Mouse (Mus musculus) kidney, embryonic 15.5 days (tissue): ENCODE data around the gene Pank1. TPM values are rescaled to one million over a fixed set of nuclear protein-coding genes. Genes with fewer than 3 reads are reported as not detected.

ENCODE experiments used
- ATAC-seq: fragments of 200-750 bp; cut with Nextera tagmentation; replicated peaks from 2 replicates; pipeline ENCODE4 v1.8.0; 2017; ENCODE audit warnings: moderate TSS enrichment; ENCODE audit not compliant: low FRiP score
- H3K27ac ChIP-seq: fragments of 300-500 bp; sonication (generic); 2 replicates; pipeline ENCODE4 v1.5.1; 2015; ENCODE audit warnings: mild to moderate bottlenecking, inconsistent platforms
- H3K27me3 ChIP-seq: fragments of 300-500 bp; sonication (generic); 2 replicates; pipeline ENCODE4 v1.6.1; 2015; ENCODE audit warnings: inconsistent platforms
- H3K36me3 ChIP-seq: fragments of 300-500 bp; sonication (generic); 2 replicates; pipeline ENCODE4 v1.6.1; 2015; ENCODE audit warnings: inconsistent platforms
- H3K4me1 ChIP-seq: fragments of 300-500 bp; sonication (generic); 2 replicates; pipeline ENCODE4 v1.6.1; 2015; ENCODE audit warnings: inconsistent platforms
- H3K4me2 ChIP-seq: fragments of 300-500 bp; sonication (generic); 2 replicates; pipeline ENCODE4 v1.6.1; 2015; ENCODE audit warnings: moderate library complexity, mild to moderate bottlenecking, inconsistent platforms
- H3K4me3 ChIP-seq: fragments of 300-500 bp; sonication (generic); replicated peaks from 2 replicates; pipeline ENCODE4 v1.5.1; 2015; ENCODE audit warnings: mild to moderate bottlenecking, inconsistent platforms
- H3K9ac ChIP-seq: fragments of 300-500 bp; sonication (generic); 2 replicates; pipeline ENCODE4 v1.6.1; 2015; ENCODE audit warnings: mild to moderate bottlenecking, inconsistent platforms
- H3K9me3 ChIP-seq: fragments of 300-500 bp; sonication (generic); replicated peaks from 2 replicates; pipeline ENCODE4 v1.6.1; 2016; ENCODE audit warnings: inconsistent platforms
- WGBS: fragments of 180-500 bp; shearing (Covaris S2); methylation state at CpG from one replicate; pipeline ENCODE4 v1.1.7; 2015; ENCODE audit warnings: mixed read lengths; 5-methylcytosine and 5-hydroxymethylcytosine counted together
- polyA plus RNA-seq: library from polyadenylated mRNA; unstranded; fragments of >200 nt; fragmentation: Nextera tagmentation; extraction: Ambion mirVana; gene quantifications from 2 replicates; pipeline ENCODE4 v1.2.1, GENCODE M21; 2015

Pank1 gene
- polyA plus RNA-seq, 1 experiment from 2014 or later, result 7.3 TPM

DNA sequence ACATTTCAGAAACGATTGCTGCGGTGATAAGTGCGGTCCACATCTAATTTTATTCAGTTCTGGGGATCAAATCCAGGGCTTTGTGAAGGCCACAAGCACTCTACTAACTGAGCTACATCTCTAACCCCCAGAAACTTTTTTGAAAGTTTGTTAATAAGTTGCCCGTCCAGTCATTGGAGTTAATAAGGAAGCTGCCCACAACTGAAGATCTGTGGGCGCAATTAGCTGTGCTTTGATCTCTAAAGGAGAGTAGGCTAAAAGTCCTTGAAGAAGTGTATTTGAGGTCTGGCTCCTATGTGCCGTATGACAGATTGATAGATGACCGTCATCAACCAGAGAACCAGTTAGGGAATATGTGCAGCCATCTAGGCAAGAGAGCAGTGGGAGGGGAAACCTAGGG, 22.0 kb upstream of the Pank1 start:
- H3K4me1 ChIP-seq, result no peaks in the 10 kb centered on the region
- no peaks in the 10 kb centered on the region for H3K36me3 ChIP-seq
- no peak overlapping the region for H3K9ac ChIP-seq
- peak; percentile 49; the same call in 1 of the 2 replicates for ATAC-seq
- H3K9me3 ChIP-seq, result no peaks in the 10 kb centered on the region
- no peaks in the 10 kb centered on the region for H3K27me3 ChIP-seq
- 83% methylated on average over 7 of the region's 7 CpGs for WGBS
- H3K4me3 ChIP-seq, result no peak overlapping the region
- no peak overlapping the region for H3K4me2 ChIP-seq
- H3K27ac ChIP-seq, result no peak overlapping the region

DNA sequence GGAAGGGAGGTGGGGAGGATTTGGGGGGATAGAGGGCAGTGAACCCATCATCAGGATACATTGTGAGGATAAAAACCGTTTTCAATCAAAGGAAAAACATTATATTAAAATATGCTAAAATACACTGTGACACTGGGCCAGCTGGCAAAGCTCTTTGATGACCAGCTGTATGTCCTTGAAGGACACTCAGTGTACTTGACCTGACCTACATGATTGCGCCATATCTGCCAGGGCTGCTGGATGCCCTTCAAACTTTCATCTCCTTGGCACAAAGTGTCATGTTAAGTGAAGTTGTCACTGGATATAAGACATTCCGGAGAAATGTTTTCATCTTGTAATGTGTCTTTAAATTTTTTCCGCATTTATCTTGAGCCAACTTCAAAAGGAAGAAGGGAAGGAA, 19.7 kb upstream of the Pank1 start:
- WGBS, result 92% methylated on average over 4 of the region's 4 CpGs

DNA sequence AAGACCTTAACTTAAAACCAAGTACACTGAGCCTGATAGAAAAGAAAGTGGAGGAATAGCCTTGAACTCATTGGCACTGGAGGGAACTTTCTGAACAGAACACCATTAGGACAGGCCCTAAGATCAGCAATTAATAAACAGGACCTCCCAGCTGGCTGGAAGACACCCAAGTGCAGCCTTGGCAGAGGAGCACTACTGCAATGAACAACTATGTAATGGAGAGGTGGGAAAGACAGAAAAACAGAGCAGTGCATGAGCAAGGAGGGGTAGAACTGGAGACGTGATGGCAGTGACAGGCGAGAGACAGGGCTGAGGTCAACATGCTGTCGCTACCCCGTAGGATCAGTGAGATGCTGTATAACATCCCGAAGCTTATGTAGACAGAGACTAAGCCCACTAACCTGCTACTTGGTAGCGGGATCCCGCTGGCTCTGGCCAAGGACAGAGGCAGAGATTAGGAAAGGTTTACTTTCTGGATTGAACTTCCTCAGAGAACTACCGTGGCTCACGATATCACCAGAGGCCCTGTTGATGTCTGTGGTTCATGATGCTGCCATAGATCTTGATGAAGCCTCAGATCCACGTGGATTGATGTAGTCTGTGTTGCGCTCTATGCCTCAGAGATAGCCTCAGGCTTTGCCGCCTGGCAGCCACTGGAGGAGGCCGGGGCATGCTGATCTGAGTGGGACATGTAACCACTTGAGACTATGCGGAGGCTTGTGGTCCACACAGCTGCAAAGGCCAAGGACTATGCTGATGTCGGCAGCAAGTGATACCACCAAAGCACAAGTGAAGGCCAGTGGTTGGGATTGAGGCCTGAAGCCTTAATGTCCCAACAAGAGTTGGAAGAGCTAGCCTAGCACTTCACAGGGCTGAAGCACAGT, 18.1 kb upstream of the Pank1 start:
- Histone ChIP-seq H3K9me3 (no peaks in the 10 kb centered on the region), H3K4me2 (no peak overlapping the region), H3K4me3 (no peak overlapping the region), H3K36me3 (no peaks in the 10 kb centered on the region), H3K27me3 (no peaks in the 10 kb centered on the region), H3K27ac (no peak overlapping the region), H3K9ac (no peak overlapping the region), H3K4me1 (no peaks in the 10 kb centered on the region)
- no peak for ATAC-seq
- WGBS, result 87% methylated on average over 15 of the region's 15 CpGs

More for the DNA sequence above, 19.7 kb upstream of the Pank1 start:
- no peaks in the 10 kb centered on the region for H3K27me3 ChIP-seq
- H3K4me3 ChIP-seq, result no peak overlapping the region
- H3K4me2 ChIP-seq, result no peak overlapping the region
- H3K27ac ChIP-seq, result no peak overlapping the region
- ATAC-seq, result no peak
- no peaks in the 10 kb centered on the region for H3K4me1 ChIP-seq
- H3K9ac ChIP-seq, result no peak overlapping the region
- H3K36me3 ChIP-seq, result no peaks in the 10 kb centered on the region
- no peaks in the 10 kb centered on the region for H3K9me3 ChIP-seq

GRCm38 (mm10) chr19:34895082-34895481, 15.8 kb upstream of the Pank1 start:
- Histone ChIP-seq H3K27me3 (no peaks in the 10 kb centered on the region), H3K9me3 (no peaks in the 10 kb centered on the region), H3K27ac (no peak overlapping the region), H3K4me1 (no peaks in the 10 kb centered on the region), H3K9ac (no peak overlapping the region), H3K4me2 (no peak overlapping the region), H3K4me3 (no peak overlapping the region), H3K36me3 (no peaks in the 10 kb centered on the region)
- ATAC-seq, result no peak
- WGBS, result 78% methylated on average over 4 of the region's 4 CpGs

GRCm38 (mm10) chr19:34891590-34891989, 12.3 kb upstream of the Pank1 start:
- no peak overlapping the region for H3K27ac ChIP-seq
- H3K9me3 ChIP-seq, result no peaks in the 10 kb centered on the region
- no peaks in the 10 kb centered on the region for H3K27me3 ChIP-seq
- no peak overlapping the region for H3K9ac ChIP-seq
- no peaks in the 10 kb centered on the region for H3K36me3 ChIP-seq
- no peak for ATAC-seq
- H3K4me1 ChIP-seq, result no peaks in the 10 kb centered on the region
- H3K4me3 ChIP-seq, result no peak overlapping the region
- 72% methylated on average over 1 of the region's 1 CpGs for WGBS
- no peak overlapping the region for H3K4me2 ChIP-seq

- Histone ChIP-seq H3K36me3 (no peaks in the 10 kb centered on the region), H3K4me1 (no peaks in the 10 kb centered on the region), H3K27ac (no peak overlapping the region), H3K4me3 (no peak overlapping the region), H3K27me3 (no peaks in the 10 kb centered on the region), H3K9ac (no peak overlapping the region), H3K4me2 (no peak overlapping the region), H3K9me3 (no peaks in the 10 kb centered on the region)
- no peak for ATAC-seq
- 69% methylated on average over 3 of the region's 3 CpGs for WGBS
Measured at GRCm38 (mm10) chr19:34890981-34891380, 11.7 kb upstream of the Pank1 start.

GRCm38 (mm10) chr19:34886324-34886723, 7.1 kb upstream of the Pank1 start:
- Histone ChIP-seq H3K36me3 (no peaks in the 10 kb centered on the region), H3K27me3 (no peaks in the 10 kb centered on the region), H3K27ac (no peak overlapping the region), H3K4me3 (no peak overlapping the region), H3K9me3 (no peaks in the 10 kb centered on the region), H3K4me1 (no peaks in the 10 kb centered on the region), H3K4me2 (no peak overlapping the region), H3K9ac (no peak overlapping the region)
- no peak for ATAC-seq
- 77% methylated on average over 4 of the region's 4 CpGs for WGBS

- H3K9me3 ChIP-seq, result no peaks in the 10 kb centered on the region
- peaks cover 9% of the 10 kb centered on the region for H3K4me1 ChIP-seq
- H3K4me3 ChIP-seq, result no peak overlapping the region
- ATAC-seq, result no peak
- H3K27me3 ChIP-seq, result no peaks in the 10 kb centered on the region
- no peak overlapping the region for H3K4me2 ChIP-seq
- 89% methylated on average over 3 of the region's 3 CpGs for WGBS
- H3K9ac ChIP-seq, result no peak overlapping the region
- no peaks in the 10 kb centered on the region for H3K36me3 ChIP-seq
- H3K27ac ChIP-seq, result no peak overlapping the region
Measured at GRCm38 (mm10) chr19:34883526-34884224, 4.4 kb upstream of the Pank1 start.

- H3K27ac ChIP-seq, result no peak overlapping the region
- no peaks in the 10 kb centered on the region for H3K36me3 ChIP-seq
- H3K9ac ChIP-seq, result no peak overlapping the region
- WGBS, result 82% methylated on average over 2 of the region's 2 CpGs
- H3K9me3 ChIP-seq, result no peaks in the 10 kb centered on the region
- H3K4me3 ChIP-seq, result no peak overlapping the region
- no peak for ATAC-seq
- no peaks in the 10 kb centered on the region for H3K27me3 ChIP-seq
- no peak overlapping the region for H3K4me2 ChIP-seq
- peaks cover 10% of the 10 kb centered on the region for H3K4me1 ChIP-seq
Measured at GRCm38 (mm10) chr19:34882443-34882842, 3.2 kb upstream of the Pank1 start.

DNA sequence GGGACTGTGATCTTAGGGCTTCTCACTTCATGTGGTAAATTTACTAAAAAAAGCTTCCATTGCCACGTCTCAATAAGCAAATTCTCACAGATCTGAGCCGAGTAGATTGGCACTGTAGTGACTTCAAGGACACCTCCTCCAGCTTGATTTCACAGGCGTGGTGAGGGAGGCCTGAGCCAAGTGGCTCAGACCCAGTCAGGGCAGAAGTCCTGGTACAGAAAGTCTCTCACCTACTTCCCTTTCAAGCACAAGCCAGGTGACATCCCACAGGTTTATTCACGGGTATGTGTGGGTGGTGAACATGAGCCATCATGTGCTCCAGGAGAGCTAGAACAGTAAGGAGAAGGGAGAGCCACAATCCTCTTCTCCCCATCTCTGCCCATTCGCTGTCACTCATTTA, 1.9 kb upstream of the Pank1 start:
- Histone ChIP-seq H3K36me3 (no peaks in the 10 kb centered on the region), H3K9ac (no peak overlapping the region), H3K9me3 (no peaks in the 10 kb centered on the region), H3K27ac (no peak overlapping the region), H3K4me1 (peaks cover 18% of the 10 kb centered on the region), H3K27me3 (no peaks in the 10 kb centered on the region), H3K4me3 (no peak overlapping the region), H3K4me2 (no peak overlapping the region)
- 75% methylated on average over 5 of the region's 5 CpGs for WGBS
- ATAC-seq, result no peak

- H3K4me1 ChIP-seq, result peaks cover 18% of the 10 kb centered on the region
- peak overlapping the region; percentile 75 for H3K4me2 ChIP-seq
- H3K27ac ChIP-seq, result peak overlapping the region; percentile 99
- H3K36me3 ChIP-seq, result no peaks in the 10 kb centered on the region
- H3K9me3 ChIP-seq, result no peaks in the 10 kb centered on the region
- peak overlapping the region; percentile 93 for H3K9ac ChIP-seq
- no peak for ATAC-seq
- H3K27me3 ChIP-seq, result no peaks in the 10 kb centered on the region
- 22% methylated on average over 6 of the region's 6 CpGs for WGBS
- H3K4me3 ChIP-seq, result peak overlapping the region; percentile 92
Measured at GRCm38 (mm10) chr19:34879624-34880023, 369 bp upstream of the Pank1 start.

DNA sequence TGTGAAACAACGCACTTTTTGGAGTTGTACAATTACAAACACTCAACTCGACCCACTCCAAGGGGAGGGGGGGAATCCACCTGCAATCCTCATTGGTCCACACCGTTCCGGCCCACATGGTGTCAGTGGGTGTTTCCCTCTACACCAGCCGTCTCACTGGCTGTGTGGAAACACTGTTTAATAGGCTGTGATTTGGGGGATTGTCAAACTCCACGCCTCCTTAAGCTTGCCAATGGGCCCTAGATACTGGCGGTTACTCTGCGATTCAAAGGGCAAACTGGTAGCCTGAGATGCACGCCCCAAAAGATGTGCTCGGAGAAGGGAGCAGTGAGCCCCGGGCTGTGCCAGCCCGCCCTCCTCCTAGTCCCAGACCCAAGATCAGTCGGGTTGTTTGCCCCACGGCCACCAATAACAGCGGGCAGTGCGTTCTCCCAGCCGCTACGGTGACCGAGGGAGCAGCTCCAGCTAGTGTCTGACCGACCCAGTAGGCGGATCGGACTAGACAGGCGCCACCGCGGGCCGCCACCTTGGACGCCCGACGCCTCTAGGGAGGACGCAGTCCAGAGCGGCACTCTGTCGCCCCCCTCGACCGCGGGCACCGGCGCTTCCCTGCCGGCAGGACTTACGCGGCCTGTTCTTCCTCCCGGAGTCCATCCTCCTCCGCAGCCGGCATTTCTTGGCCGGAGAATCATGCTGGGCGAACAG, 1.2 kb downstream of the Pank1 start:
- H3K9me3 ChIP-seq, result no peaks in the 10 kb centered on the region
- H3K36me3 ChIP-seq, result no peaks in the 10 kb centered on the region
- peak overlapping the region; percentile 93 for H3K9ac ChIP-seq
- H3K4me1 ChIP-seq, result peaks cover 18% of the 10 kb centered on the region
- H3K4me3 ChIP-seq, result peak overlapping the region; percentile 92
- H3K4me2 ChIP-seq, result peak overlapping the region; percentile 75
- H3K27ac ChIP-seq, result peak overlapping the region; percentile 99
- H3K27me3 ChIP-seq, result no peaks in the 10 kb centered on the region
- WGBS, result under 1% methylated on average over 45 of the region's 45 CpGs
- ATAC-seq, result peak; percentile 97
